In genomic region chr15:7623026-7623425, GRCm38 (mm10) we compare ENCODE assay signal across 12 mouse cellular contexts.
"Had no signal": no experiment of that assay in that cellular context is flagged by ENCODE, and none has a peak within 500 bp of the region (broad histone marks: within the 10 kb centered on the region; RNA-seq: fewer than 3 reads in every experiment).

No protein-coding gene starts in this region.

- ATAC-seq: liver, postnatal 0 days; midbrain, embryonic 15.5 days had no signal

- H3K27me3 ChIP-seq: limb, embryonic 15.5 days; liver, embryonic 13.5 days; lung, embryonic 15.5 days; megakaryocyte, embryonic 14.5 days; midbrain, embryonic 15.5 days; neural tube, embryonic 12.5 days had no signal

- H3K27ac ChIP-seq: limb, embryonic 15.5 days; liver, embryonic 13.5 days; lung, embryonic 15.5 days; macrophage; midbrain, embryonic 15.5 days; neural tube, embryonic 12.5 days; stomach, postnatal 0 days had no signal

- H3K9ac ChIP-seq: limb, embryonic 15.5 days; liver, embryonic 13.5 days; liver, postnatal 0 days; lung, embryonic 15.5 days; midbrain, embryonic 15.5 days; neural tube, embryonic 12.5 days had no signal

- DNase-seq: liver, embryonic 13.5 days; liver, postnatal 0 days; lung, postnatal 14 days; thymus, postnatal 4 days had no signal

- H3K4me1 ChIP-seq: limb, embryonic 15.5 days; liver, embryonic 13.5 days; lung, embryonic 15.5 days; megakaryocyte, embryonic 14.5 days; midbrain, embryonic 15.5 days; neural tube, embryonic 12.5 days had no signal

- H3K4me2 ChIP-seq: limb, embryonic 15.5 days; liver, embryonic 13.5 days; lung, embryonic 15.5 days; midbrain, embryonic 11.5 days; midbrain, embryonic 15.5 days; neural tube, embryonic 12.5 days had no signal

- H3K4me3 ChIP-seq: limb, embryonic 15.5 days; liver, embryonic 13.5 days; lung, embryonic 15.5 days; megakaryocyte, embryonic 14.5 days; midbrain, embryonic 15.5 days; neural tube, embryonic 12.5 days had no signal

- H3K36me3 ChIP-seq: limb, embryonic 15.5 days; liver, embryonic 13.5 days; lung, embryonic 15.5 days; midbrain, embryonic 15.5 days; neural tube, embryonic 12.5 days had no signal

- H3K9me3 ChIP-seq: limb, embryonic 15.5 days; liver, embryonic 13.5 days; lung, embryonic 15.5 days; megakaryocyte, embryonic 14.5 days; midbrain, embryonic 15.5 days; neural tube, embryonic 12.5 days had no signal
